Comparison of ENCODE assay signal across 28 mouse cellular contexts in genomic region chr16:43520274-43520673, GRCm38 (mm10).
A peak's percentile ranks its signal among the peaks of the same experiment; 100 is the strongest.
DNase-seq lines count a peak whose midpoint lies in the region; ATAC-seq and TF ChIP-seq lines count a peak whose summit lies in the region.
"Had no signal": no experiment of that assay in that cellular context is flagged by ENCODE, and none has a peak within 500 bp of the region (broad histone marks: within the 10 kb centered on the region; RNA-seq: fewer than 3 reads in every experiment).

No protein-coding gene starts in this region.

- 0 out of 2 replicates have a peak overlapping the region, but pooled peaks have one; percentile 5 for H3K4me3 ChIP-seq in gastrocnemius, adult 2 months
- H3K4me3 ChIP-seq in kidney, embryonic 14.5 days (ENCODE audit: low read length), result no peak overlapping the region
- H3K4me3 ChIP-seq: erythroblast, embryonic 14.5 days; forebrain, embryonic 13.5 days; midbrain, embryonic 10.5 days; midbrain, embryonic 15.5 days; neural tube, embryonic 15.5 days had no signal

- H3K27me3 ChIP-seq in kidney, embryonic 14.5 days (ENCODE audit: control insufficient read depth, insufficient read depth, low read length), result no peaks in the 10 kb centered on the region
- H3K27me3 ChIP-seq: forebrain, embryonic 13.5 days; midbrain, embryonic 15.5 days; neural tube, embryonic 15.5 days had no signal

- DNase-seq in gastrocnemius, adult 2 months, result no peak
- no peak for DNase-seq in gastrocnemius, postnatal 14 days
- peak; percentile 20 to 35 for DNase-seq in kidney, adult 8-10 months
- DNase-seq in 3T3-L1 (ENCODE audit: low read depth, low spot score), result peak; percentile 14
- DNase-seq in adipocyte (ENCODE audit: low spot score), result peak; percentile 43
- DNase-seq in spleen, adult 12 weeks (ENCODE audit: low spot score), result no peak
- DNase-seq in adrenal gland, adult 2 months, result no peak
- DNase-seq: adrenal gland, postnatal 25 days; B cell, adult 2 months; cerebellum, adult 2 months; cerebellum, postnatal 14 days; gastrocnemius, postnatal 10 days; layer of hippocampus, postnatal 36 days; liver; lung, embryonic 14.5 days; right cerebral cortex, adult 18-20 months; right cerebral cortex, postnatal 4 days; thymus, postnatal 4 days had no signal

- WGBS in kidney, embryonic 14.5 days, result 74% methylated on average over 2 of the region's 2 CpGs

- no peaks in the 10 kb centered on the region for H3K9me3 ChIP-seq in kidney, embryonic 14.5 days (ENCODE audit: control insufficient read depth, low read length)
- H3K9me3 ChIP-seq: forebrain, embryonic 13.5 days; midbrain, embryonic 10.5 days; midbrain, embryonic 15.5 days; neural tube, embryonic 15.5 days had no signal

- no peak for ATAC-seq in kidney, embryonic 14.5 days (ENCODE audit: low FRiP score, low TSS enrichment)
- ATAC-seq: forebrain, embryonic 13.5 days; intestine, postnatal 0 days; midbrain, embryonic 15.5 days had no signal

- no peaks in the 10 kb centered on the region for H3K36me3 ChIP-seq in kidney, embryonic 14.5 days (ENCODE audit: control insufficient read depth, insufficient read depth, low read length)
- H3K36me3 ChIP-seq: midbrain, embryonic 10.5 days; midbrain, embryonic 15.5 days; neural tube, embryonic 15.5 days had no signal

- H3K4me2 ChIP-seq in kidney, embryonic 14.5 days (replicated peaks; ENCODE audit: low read depth, low read length), result no peak overlapping the region
- H3K4me2 ChIP-seq: forebrain, embryonic 13.5 days; heart, embryonic 11.5 days; hindbrain, embryonic 14.5 days; lung, embryonic 14.5 days; midbrain, embryonic 15.5 days; neural tube, embryonic 15.5 days had no signal

- no peak for TF ChIP-seq CTCF in gastrocnemius, adult 2 months (IDR thresholded peaks at IDR 0.05)

- intact Hi-C loops in gastrocnemius, adult 2 months (cut with DNase I), result no loop called here
- intact Hi-C loops in gastrocnemius, postnatal 14 days (cut with DNase I; ENCODE audit: low total_unique reads), result no loop called here

- no peak overlapping the region for H3K9ac ChIP-seq in kidney, embryonic 14.5 days (ENCODE audit: low read depth, low read length)
- H3K9ac ChIP-seq: forebrain, embryonic 13.5 days; hindbrain, embryonic 14.5 days; liver, embryonic 14.5 days; lung, embryonic 14.5 days; midbrain, embryonic 15.5 days; neural tube, embryonic 15.5 days had no signal

- peak overlapping the region; percentile 57 for H3K27ac ChIP-seq in gastrocnemius, adult 2 months
- H3K27ac ChIP-seq in kidney, embryonic 14.5 days (ENCODE audit: low read depth, low read length), result no peak overlapping the region
- H3K27ac ChIP-seq: forebrain, embryonic 13.5 days; hindbrain, embryonic 14.5 days; liver, embryonic 14.5 days; midbrain, embryonic 10.5 days; midbrain, embryonic 15.5 days; neural tube, embryonic 15.5 days had no signal

- no peaks in the 10 kb centered on the region for H3K4me1 ChIP-seq in kidney, embryonic 14.5 days (ENCODE audit: control insufficient read depth, insufficient read depth, low read length)
- H3K4me1 ChIP-seq: midbrain, embryonic 10.5 days had no signal

Comparison
In these comparisons a context has a peak if more than half of its experiments do, and no peak if none do; other contexts are left out.
1. DNase-seq: peak in kidney, adult 8-10 months (2 of 2), 3T3-L1 (single experiment) and adipocyte (single experiment); none in gastrocnemius, adult 2 months (single experiment), gastrocnemius, postnatal 14 days (single experiment), spleen, adult 12 weeks (single experiment) and adrenal gland, adult 2 months (single experiment).